In genomic region chr11:117114592-117115345, GRCm38 (mm10) we compare ENCODE assay signal across 8 mouse cellular contexts. TPM values are rescaled to one million over a fixed set of nuclear protein-coding genes. Genes with fewer than 3 reads are reported as not detected.
A peak's percentile ranks its signal among the peaks of the same experiment; 100 is the strongest.
DNase-seq lines count a peak whose midpoint lies in the region; ATAC-seq lines count a peak whose summit lies in the region.

TSS of gene Sec14l1 (plus strand) at chr11:117115168.

- intact Hi-C loops in gastrocnemius, postnatal 14 days (cut with DNase I; ENCODE audit: low total_unique reads): loop anchor here (5.0 kb wide), 1 partner anchor 32 kb away; no protein-coding TSS in a partner anchor
- intact Hi-C loops in left cerebral cortex, postnatal 10 days (cut with DNase I): loop anchor here (5.0 kb wide), 1 partner anchor 32 kb away; no protein-coding TSS in a partner anchor

- peak; percentile 75 for ATAC-seq in inflammation-experienced regulatory T-cells, adult 6 months
- peak; percentile 83 for ATAC-seq in megakaryocyte-erythroid progenitor cell, adult 5-6 weeks (replicated peaks; ENCODE audit: low FRiP score, low TSS enrichment, poor library complexity, severe bottlenecking)

- DNase-seq in adipocyte (ENCODE audit: low spot score): peak; percentile 98
- peak; percentile 98 for DNase-seq in embryo, embryonic 10 days (ENCODE audit: low spot score)
- peak; percentile 99 for DNase-seq in gastrocnemius, postnatal 14 days
- peak; percentile 98 to 99 for DNase-seq in left cerebral cortex, postnatal 10 days (ENCODE audit: extremely low spot score in 1 of 2, low spot score in 2 of 2)
- DNase-seq in right cerebral cortex, postnatal 25 days: peak; percentile 99
- DNase-seq in urinary bladder, postnatal 4 days (ENCODE audit: low spot score in 2 of 2): peak; percentile 99 to 100

RNA-seq across cellular contexts. Expression of gene Sec14l1, which starts in this region (rescaled TPM):
- total RNA-seq in gastrocnemius, postnatal 14 days (2021): 10 to 100 TPM; 58.1 to 58.7 TPM
- 10 to 100 TPM; 20.1 to 25.6 (median 21.9) TPM for polyA plus RNA-seq in inflammation-experienced regulatory T-cells, adult 6 months (2017; shearing (Covaris generic))
- 100 to 1,000 TPM; 144 to 145 TPM for total RNA-seq in left cerebral cortex, postnatal 10 days (2021)
- 13.5 and 14.4 TPM in 2 replicates for total RNA-seq in megakaryocyte-erythroid progenitor cell, adult 5-6 weeks (2014; fragmentation: Nextera tagmentation)
- total RNA-seq in megakaryocyte-erythroid progenitor cell, adult 5-6 weeks (2017): 6.7 and 10.6 TPM in 2 replicates

Comparison
In these comparisons a context has a peak if more than half of its experiments do, and no peak if none do; other contexts are left out.
1. Peak in every context shown above with its lines: DNase-seq and ATAC-seq.